Mouse (Mus musculus) embryo, embryonic 11.5 days (tissue): Measurements from ENCODE around the gene Klhl29.

Source experiments
- DNase-seq: peaks from one replicate; pipeline ENCODE4 v3.0.0-alpha.2; 2012; ENCODE audit warnings: low read depth, low spot score

Klhl29 gene

DNA sequence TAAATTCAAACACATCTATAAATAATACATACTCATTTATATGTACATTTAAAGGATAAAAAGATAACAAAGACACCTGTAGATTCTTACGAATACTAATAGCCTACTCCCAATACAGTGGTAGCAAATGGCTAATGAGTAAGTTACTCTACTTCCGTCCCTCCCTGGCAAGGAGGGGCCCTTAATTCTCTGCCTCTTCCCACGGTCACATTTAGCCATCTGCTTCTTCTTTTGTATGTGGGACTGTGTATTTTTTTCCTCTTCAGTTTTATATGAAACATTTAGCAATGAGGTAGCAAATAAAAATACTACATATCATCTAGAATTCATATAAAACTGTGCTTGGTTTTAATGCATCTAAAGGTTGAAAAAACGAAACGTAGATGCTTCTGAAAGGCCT is 73.6 kb downstream of the Klhl29 start:
- DNase-seq, result no peak

DNA sequence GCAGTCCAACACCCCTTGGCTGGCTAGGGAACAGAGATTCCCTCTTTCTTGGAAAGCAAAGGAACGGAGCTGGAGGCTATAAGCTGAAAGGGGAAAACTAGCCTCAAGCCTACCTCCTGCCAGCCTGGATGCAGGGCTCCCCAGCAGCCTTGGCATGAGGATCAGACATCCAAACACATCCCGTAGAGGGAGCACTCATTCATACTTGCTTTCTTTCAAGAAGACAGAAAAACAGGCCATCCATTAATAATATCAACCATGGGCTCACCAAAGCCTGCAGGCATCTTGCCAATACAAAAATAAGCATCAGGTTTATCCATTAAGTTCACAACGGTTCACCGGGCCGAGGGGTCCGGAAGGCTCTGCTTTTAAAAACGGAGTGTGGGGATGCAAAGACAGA is 79.1 kb downstream of the Klhl29 start:
- no peak for DNase-seq

DNA sequence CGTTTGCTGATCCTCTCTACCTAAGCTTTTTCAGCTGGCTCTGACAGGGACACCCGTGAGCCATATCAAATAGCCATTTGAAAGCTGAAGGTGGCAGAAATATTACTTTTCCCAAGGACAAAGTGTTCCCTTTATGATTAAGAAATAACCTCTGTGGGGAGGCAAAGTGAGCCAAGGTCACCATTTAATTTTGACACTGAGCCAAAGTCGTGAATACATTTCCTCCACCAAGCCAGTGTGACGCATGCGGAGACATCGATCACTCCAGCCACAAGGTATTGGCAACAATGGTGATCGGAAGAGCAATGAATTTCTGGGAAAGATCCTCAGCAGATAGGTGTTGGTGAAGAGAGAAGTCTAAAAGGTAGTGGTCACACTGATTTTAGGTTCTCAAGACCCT is 83.2 kb downstream of the Klhl29 start:
- no peak for DNase-seq

DNA sequence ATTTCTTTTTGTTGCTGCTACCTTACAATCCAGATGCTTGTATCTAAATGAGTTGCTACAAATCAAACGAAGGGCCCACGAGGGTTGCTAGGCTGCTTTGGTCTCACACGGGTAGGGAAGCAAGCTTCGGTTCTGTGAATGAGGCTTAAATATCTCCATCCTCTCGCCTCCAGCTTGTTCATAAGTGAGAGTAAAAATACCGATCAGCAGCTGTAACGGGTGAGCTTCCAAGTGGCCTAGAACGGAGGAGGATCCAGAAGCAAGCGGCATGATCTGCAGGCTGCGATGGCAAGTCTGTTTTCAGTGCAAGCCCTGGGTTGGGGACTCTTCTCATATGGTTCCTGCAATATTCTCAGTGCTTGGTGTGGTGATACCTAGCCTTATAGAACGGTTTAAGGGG is 89.9 kb downstream of the Klhl29 start:
- DNase-seq, result no peak

DNA sequence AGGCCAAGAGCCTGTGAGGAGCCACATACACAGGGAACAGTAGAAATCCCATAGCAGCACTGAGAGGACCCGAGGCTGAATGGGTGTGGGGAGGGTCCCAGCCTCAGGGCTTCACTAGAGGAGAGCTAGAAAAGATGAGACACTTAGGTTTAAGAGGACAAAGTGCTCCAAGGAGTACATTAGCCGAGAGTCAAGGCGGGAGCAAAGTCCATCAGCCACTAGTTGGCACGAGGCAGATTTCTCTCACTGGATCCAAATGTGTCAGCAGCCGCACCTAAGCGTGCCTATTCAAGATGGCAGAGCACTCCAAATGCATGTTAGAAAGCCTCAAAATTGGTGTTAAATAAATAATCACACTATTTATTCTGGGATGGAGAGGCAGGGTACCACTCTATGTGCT is 90.5 kb downstream of the Klhl29 start:
- no peak for DNase-seq

DNA sequence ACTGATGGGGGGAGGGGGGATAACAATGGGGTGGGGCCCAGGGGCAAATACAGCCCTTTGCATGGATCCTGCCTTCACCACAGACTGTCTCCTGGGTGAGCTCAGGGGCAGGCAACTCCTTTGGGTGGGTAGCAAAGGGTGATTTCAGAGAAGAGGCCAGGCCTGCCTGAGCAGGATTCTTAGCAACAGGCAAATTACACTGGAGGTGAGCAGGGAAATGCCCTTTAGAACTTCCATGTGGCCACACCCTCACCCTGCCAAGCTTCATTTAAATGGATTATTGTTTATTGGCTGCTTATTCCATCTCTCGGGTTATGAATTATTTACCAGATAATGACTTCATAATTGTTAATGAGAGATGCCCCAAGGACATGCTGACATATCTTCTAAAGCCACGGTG is 91.8 kb downstream of the Klhl29 start:
- no peak for DNase-seq

DNA sequence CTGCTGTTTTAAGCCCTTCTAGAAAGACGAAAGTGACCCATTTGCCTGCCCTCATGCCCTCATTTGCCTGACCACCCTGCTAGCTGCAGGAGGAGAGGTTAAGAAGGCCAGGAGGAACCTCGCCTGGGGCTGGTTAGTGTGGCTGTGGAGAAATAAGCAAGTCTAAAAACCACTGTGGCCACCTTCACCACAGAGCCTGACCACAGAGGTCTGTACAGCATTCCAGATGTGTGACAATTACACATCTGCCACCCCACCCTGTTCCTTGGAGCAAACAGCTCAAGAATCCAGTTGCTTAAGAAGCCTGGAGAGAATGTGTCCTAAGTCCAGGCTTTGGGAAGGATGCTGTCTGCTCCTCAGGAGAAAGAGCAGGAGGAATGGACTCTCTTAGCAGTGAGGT is 92.9 kb downstream of the Klhl29 start:
- DNase-seq, result no peak

DNA sequence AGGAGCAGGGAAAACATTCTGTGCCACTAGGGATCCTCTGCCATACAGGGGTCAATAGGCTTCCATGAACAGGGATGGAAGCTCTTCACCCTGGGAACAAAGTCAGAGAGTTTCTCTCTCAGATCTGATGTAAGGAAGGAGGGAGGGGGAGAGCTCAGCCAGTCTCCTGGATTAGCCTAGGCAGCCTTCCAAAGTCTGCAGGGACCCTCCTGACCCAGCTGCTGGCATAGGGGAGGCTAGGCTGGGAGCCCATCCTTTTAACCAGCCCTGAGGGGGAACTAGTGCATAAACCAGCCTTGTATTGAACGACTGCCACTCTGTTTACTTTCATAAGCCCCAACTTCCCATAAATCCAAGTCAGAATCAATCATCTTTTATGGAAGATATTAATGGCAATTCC is 95.6 kb downstream of the Klhl29 start:
- DNase-seq, result no peak

DNA sequence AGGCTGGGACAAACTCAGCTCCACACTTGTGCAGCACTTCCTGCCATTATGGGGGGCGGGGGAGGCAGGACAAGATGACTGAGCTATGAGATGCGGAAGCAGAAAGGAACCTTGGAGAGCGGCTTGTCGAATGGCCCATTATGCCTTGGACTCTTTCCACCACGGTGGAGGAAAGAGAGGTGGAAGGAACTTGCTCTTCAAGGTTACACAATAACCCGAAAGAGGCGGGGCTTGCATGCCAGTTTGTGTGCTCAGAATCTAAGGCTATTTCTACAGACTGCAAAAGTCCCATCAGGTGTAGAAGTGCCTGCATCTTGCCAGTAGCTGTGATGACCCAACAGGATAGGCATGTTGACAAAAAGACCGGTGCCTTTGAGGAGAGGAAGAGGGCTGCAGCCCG is 98.5 kb downstream of the Klhl29 start:
- DNase-seq, result no peak

DNA sequence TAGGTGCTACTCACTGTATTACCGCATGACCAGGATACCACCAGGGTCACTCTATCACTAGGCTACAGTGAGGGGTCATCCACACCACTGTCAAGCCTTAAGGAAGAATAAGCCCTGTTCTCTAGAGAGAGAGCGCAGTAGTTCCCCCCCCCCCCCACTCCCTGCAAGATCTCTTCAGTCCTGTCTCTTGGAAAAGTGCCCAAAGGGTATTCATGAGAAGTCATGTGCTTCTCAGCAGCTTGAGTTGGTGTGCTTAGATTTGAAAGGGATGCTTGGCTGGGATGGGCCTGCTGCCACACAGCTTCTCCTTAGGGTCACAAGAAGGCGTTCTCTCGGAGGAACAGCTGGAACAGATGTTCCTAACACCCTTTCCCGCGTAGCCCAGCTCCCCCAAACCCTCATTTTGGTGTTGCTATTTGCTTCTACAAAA is 100.0 kb downstream of the Klhl29 start:
- DNase-seq, result no peak

DNA sequence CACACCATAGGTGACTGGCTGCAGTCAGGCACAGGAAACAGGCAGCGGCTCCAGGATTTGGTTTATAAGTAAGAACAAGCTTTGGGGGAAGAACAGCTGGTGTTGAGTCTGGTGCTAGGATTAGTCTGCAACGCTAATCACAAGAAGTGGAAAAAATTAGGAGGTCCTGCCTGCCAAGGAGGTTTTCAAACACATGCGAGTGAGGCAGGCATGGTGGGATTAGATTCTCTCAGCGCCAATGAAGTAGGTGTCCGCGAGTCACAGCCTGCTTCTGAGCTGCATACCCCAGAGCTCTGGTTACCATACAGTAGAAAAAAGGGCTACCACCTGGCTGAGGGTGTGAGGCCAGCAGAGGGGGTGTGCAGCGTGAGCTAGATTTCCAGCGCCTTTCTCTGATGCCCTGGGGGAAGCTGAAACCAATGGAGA is 101.0 kb downstream of the Klhl29 start:
- DNase-seq, result no peak

DNA sequence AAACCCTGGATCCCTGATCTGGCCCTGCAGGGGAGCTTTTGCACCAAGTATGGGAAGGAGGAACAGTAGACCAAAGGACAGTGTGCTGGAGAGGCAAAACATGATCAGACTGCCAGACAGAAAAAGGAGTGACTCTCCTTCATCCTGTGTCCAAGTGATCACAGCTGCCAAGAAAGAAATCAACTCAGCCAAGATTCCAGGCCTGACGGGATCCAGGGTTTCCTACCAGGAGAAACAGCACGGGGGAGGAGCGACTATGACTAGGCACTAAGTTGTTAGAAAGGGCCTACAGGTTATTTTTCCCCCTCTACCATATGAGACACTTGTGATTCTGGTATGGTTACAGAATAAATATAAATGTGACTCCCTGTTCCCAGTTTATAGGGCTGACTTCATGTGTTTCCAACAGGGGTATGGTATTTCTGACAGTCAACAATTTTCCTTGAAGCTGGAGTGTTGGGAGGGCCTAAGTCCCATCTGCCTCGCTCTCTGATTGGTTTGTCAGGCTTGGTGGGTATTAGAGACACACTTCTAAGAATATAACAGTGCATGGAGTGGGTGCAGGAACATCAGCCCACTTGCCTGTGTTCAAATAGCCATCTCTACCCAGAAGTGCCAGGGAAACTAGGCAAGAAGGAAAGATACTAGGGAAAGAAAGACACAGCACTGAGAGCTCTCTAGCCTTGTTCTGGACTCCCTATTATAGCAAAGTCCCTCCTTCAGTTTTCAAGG is 102.0 kb downstream of the Klhl29 start:
- DNase-seq, result no peak

DNA sequence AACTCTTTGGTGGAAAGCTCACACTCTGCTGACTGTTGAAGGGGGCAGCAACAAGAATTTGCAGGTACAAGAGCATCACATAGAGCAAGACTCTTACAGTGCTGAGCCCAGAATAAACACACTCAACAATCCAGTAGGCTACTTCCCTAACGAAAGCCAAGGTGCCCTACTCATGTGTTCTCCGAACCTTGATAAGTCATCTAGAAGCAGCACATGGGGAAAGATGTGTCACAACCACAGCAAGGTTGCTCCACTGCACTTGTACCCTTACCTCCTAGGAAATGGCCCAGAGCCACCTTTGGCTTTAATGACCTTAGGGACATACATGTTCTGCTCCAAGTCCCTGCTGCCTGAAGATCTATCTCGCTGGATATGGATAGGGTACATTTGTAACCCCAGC is 105.0 kb downstream of the Klhl29 start:
- DNase-seq, result no peak

DNA sequence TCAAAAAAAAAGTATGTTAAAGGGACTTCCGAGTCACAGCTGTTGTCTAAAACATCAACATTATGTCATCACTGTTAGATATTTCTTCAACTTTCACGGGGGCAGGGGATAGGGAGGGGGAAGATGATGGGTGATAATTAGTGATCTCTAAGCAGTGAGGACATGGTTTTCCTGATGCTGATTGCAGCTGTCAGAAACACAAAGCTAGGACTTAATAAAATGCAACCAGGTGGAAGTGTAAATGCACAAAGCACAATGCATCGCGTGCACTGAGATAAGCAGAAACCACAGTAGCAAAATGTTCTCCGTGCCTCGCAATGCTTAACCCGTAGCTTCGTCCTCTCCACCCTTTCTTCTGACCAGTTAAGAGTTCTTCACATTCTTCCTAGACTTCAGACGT is 105.5 kb downstream of the Klhl29 start:
- DNase-seq, result no peak

DNA sequence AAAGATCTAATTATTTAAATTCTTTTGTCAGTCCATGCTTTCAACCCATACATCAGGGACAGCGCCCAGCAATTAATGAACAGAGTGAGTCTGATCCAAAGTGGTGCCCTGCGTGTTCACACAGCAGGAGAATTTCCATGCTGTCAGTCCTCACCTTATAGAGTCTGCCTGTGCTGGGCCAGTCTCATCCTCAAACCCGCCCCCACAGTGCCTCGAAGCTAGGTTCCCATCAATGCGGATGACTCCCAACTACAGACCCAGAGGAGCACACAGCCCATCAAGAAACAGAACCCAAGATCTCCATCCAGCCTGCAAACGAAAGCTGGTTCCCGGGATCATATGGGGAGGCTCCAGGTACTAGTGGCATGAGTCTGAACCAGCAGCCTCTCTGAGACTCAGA is 106.4 kb downstream of the Klhl29 start:
- no peak for DNase-seq

DNA sequence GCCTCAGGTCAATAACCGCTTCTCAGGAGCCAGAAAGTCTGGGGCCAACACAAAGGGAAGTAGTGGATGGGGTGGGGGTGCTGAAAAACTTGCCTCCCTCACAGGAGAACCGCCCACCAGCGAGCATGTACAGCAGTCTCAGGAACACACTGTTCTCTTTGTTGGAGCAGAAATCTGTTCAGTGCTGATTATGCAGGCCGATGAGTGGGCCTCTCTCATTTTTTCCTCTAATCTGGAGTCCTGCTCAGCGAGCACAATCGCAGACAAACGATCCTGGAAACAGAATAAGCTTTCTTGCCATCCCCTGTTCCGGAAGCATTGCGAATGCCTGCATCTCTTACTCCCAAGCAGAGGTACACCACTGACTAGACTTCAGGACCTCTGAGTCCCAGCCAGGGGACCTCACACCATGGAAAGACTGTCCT is 107.3 kb downstream of the Klhl29 start:
- DNase-seq, result peak; percentile 27

DNA sequence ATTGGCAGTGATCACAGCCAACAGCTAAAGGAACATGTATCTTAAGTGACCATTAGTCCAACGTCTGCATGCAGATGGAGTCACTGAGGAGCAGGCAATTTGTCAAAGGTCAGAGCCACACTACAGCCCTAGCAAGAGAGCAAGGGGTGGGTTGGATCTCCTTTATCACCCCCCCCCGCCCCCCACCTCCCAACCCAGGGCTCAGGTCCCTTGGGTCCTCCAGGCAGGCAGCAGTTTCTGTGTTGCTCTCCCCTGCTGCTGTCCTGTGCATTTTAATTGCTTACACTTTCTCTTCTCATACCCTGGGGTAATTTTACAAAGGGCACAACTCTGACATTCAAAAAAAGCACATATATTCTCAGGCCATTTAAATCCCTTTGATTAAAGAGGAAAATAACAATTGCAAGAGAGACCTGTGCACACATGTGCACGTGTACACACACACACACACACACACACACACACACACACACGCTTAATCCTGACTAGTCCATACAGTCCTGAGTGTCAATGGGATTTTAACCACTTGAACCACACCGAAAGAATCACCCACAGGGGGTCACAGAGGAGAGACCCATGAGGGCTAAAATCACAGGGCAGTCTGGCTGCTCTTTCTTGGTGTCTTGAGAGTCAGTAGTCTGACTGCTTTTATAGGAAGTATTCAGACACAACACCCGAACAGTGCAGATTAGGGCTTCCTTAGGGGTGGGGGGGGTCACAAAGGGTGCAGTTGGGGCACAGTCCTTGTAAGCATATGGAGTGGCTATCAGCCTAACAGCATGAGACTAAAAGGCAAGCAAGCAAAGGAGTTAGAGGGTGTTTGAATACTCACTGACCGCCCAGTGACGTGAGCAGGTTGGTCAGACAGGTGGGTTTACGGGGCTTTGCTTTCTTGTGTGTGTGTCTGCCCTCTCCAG is 108.0 kb downstream of the Klhl29 start:
- DNase-seq, result no peak

DNA sequence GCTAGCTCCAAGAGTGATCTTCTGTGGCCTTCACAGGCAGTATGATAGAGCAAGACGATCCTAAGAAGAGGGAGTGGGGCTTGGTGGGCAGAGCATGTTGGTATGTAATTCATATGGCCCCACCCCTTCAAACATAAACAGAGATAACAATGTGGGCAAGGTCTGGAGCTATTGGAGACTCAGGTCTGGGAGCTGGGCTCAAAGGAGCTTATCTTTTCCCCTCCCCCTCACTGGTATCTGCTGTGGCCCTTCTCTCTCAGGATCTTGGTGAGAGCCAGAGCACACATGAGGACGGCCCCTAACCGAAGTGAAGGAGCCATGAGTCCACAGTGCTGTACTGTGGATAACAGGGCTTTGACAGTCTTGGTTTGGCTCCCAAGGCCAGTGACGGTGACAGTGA is 108.7 kb downstream of the Klhl29 start:
- no peak for DNase-seq

DNA sequence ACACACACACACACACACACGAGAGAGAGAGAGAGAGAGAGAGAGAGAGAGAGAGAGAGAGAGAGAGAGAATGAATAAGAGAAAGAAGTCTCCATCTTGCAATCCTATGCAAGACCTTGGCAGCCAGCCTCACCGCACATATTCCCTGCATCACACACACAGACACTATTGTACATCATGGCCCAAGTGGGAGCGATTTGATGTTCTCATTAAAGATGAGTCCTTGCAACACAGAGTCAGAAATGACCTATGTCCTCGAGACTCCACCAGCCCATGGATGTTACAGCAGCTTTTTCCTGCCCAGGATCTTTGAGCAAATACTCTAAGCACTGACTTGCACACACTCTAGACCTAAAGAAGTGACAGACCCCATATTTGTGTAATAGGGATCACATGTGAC is 114.0 kb downstream of the Klhl29 start:
- DNase-seq, result no peak

DNA sequence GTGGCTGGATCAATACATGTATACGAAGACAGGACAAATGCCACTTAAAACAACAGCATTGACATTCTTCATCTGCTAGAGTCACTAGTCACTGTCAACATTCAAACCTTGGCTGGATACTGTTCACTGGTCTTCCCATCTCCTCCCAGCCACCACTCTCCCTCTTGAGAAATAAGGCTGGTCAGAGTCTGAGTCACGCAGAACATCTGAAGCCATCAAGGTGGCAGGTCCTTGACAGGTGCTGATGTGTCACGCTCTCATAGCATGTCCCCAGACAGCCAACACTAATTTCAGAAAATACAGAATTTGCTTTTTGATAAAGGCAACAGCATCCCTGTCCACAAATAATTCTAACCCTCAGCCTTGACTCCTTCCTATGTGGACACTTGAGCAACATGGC is 116.7 kb downstream of the Klhl29 start:
- no peak for DNase-seq

DNA sequence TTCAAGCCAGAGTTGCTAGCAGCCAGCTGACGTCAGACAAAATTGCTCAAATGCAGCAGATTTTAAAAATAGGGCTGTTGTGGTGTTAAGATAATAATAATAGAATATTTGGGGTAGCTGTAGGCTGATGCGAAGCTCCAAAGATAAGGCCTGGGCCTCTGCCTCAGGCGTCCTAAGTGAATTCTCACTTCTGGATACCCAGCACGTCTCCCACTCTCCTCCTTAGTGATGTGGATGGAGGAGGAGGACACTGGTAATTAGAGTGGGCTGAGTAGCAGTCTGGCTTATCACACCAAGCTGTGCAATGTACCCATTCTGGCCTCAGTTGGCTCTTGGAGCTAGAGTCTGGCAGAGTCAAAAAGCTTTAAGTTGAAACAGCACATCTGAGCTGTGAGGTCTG is 118.3 kb downstream of the Klhl29 start:
- no peak for DNase-seq

DNA sequence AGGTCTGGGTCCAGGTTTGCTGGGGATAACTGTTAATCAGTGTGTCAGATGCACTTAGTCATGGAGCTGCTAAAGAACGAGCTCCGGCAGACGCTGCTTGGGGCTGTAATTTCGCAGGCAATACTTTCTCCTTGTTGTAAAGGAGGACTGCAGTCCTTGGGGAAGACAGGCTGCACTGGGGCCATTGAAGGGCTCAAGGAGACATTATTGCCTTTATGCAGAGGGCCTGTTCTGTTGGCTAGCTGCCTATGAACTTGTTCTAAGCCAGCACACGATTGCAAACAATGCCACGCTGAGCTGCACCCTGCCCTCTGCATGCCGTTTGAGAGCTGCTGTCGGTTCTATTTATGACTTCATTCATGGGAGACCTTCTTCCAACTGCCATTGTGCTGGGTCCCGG is 120.4 kb downstream of the Klhl29 start:
- no peak for DNase-seq
